Mouse (Mus musculus) brown adipose tissue, adult 24 weeks (tissue): ENCODE measurements around the gene Gba. TPM values are rescaled to one million over a fixed set of nuclear protein-coding genes. Genes with fewer than 3 reads are reported as not detected.

Source experiments
- H3K27ac ChIP-seq: fragments of 200-500 bp; replicated peaks from 2 replicates; pipeline ENCODE4 v1.5.1; 2012; ENCODE audit warnings: low read depth, mild to moderate bottlenecking, low read length
- H3K4me1 ChIP-seq: fragments of 200-500 bp; 2 replicates; pipeline ENCODE4 v1.6.1; 2012; ENCODE audit warnings: low read length, mixed read lengths; ENCODE audit not compliant: control insufficient read depth, insufficient read depth, insufficient read length
- H3K4me3 ChIP-seq: fragments of 200-500 bp; 2 replicates; pipeline ENCODE4 v1.5.1; 2012; ENCODE audit warnings: low read depth, mild to moderate bottlenecking, low read length, moderate library complexity; ENCODE audit not compliant: insufficient read depth
- polyA plus RNA-seq: library from polyadenylated mRNA; stranded (reverse); fragments of >200 nt; gene quantifications from 2 replicates; pipeline ENCODE4 v1.2.4, GENCODE M21; 2012; ENCODE audit not compliant: missing spikeins, insufficient read depth, insufficient read length

The Gba gene
- polyA plus RNA-seq, 1 experiment, result 18.2 TPM

DNA sequence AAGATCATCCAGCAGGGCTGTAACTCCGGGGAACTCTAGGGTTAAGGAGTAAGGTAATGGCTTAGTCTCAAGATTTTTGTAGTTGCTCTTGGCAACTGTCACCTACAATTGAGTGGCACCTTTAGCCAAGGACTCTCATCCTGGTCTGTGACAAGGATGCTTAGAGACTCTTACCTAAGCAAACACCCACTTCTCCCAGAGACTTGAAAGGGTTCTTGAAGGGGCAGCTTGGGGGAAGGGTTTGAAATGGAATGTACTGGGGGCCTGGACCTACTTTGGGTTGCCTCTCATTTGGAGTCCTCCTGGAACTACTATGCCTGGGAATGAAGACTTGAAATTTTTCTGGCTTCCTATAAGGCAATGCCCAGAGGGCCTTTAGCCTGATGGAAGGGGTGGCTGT is 15.5 kb downstream of the Gba start:
- H3K27ac ChIP-seq, result no peak overlapping the region
- H3K4me1 ChIP-seq, result no peaks in the 10 kb centered on the region

GRCm38 (mm10) chr3:89219546-89219945 is 16.8 kb downstream of the Gba start:
- Histone ChIP-seq H3K27ac (no peak overlapping the region), H3K4me1 (no peaks in the 10 kb centered on the region), H3K4me3 (no peak overlapping the region)

More for the DNA sequence above, 15.5 kb downstream of the Gba start:
- no peak overlapping the region for H3K4me3 ChIP-seq

GRCm38 (mm10) chr3:89221167-89221566 is 18.4 kb downstream of the Gba start:
- Histone ChIP-seq H3K4me1 (no peaks in the 10 kb centered on the region), H3K4me3 (no peak overlapping the region), H3K27ac (no peak overlapping the region)

DNA sequence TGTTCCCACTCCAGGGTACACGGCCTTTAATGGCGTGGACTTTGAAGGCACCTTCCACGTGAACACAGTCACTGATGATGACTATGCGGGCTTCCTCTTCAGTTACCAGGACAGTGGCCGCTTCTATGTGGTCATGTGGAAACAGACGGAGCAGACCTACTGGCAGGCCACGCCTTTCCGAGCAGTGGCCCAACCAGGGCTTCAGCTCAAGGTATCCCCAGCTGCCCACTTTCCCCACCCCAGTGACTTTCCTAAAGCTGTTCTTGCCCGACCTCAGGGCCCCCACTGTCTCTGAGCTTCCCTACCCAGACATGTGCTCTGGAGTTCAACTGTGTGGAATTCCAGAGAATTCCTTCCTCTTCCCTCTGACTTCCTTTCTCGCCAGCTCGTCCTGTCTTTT is 22.1 kb downstream of the Gba start:
- 0 out of 2 replicates have a peak, but pooled peaks cover 3% of the 10 kb centered on the region for H3K4me1 ChIP-seq
- no peak overlapping the region for H3K4me3 ChIP-seq
- H3K27ac ChIP-seq, result no peak overlapping the region

- H3K4me1 ChIP-seq, result 0 out of 2 replicates have a peak, but pooled peaks cover 3% of the 10 kb centered on the region
- H3K27ac ChIP-seq, result no peak overlapping the region
- no peak overlapping the region for H3K4me3 ChIP-seq
Observed at GRCm38 (mm10) chr3:89225321-89225815, 22.6 kb downstream of the Gba start.

- no peak overlapping the region for H3K27ac ChIP-seq
- H3K4me3 ChIP-seq, result no peak overlapping the region
- 0 out of 2 replicates have a peak, but pooled peaks cover 3% of the 10 kb centered on the region for H3K4me1 ChIP-seq
Observed at GRCm38 (mm10) chr3:89225918-89226317, 23.2 kb downstream of the Gba start.

DNA sequence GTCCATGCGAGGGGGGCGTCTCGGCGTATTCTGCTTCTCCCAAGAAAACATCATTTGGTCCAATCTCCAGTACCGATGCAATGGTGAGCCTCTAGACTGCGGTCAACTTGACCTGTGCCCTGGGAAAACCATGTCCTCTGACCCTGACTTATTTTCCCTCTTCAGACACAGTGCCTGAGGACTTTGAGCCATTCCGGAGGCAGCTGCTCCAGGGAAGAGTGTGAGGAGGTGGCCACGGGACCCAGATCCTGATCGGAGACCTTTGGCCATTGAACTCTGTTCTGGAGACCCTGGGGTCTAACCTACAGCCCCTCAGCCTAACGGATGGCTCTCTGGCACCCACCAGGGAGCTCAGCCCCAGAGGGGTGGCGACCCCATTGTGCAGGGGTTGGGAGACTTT is 23.6 kb downstream of the Gba start:
- Histone ChIP-seq H3K27ac (no peak overlapping the region), H3K4me3 (no peak overlapping the region), H3K4me1 (0 out of 2 replicates have a peak, but pooled peaks cover 3% of the 10 kb centered on the region)

- H3K27ac ChIP-seq, result 0 out of 2 replicates have a peak within 1 kb of the TSS, but pooled peaks have one; percentile 4
- H3K4me1 ChIP-seq, result 0 out of 2 replicates have a peak, but pooled peaks cover 3% of the 10 kb centered on the region
- peak within 1 kb of the TSS; percentile 48 for H3K4me3 ChIP-seq
Observed at GRCm38 (mm10) chr3:89226900-89227299, 24.2 kb downstream of the Gba start, which contains the start of gene Mtx1. TSS of gene Mtx1 (minus strand) at chr3:89227088.

- 0 out of 2 replicates have a peak, but pooled peaks cover 3% of the 10 kb centered on the region for H3K4me1 ChIP-seq
- H3K27ac ChIP-seq, result 0 out of 2 replicates have a peak overlapping the region, but pooled peaks have one; percentile 4
- H3K4me3 ChIP-seq, result peak overlapping the region; percentile 48
Observed at GRCm38 (mm10) chr3:89227307-89228179, 24.8 kb downstream of the Gba start.

DNA sequence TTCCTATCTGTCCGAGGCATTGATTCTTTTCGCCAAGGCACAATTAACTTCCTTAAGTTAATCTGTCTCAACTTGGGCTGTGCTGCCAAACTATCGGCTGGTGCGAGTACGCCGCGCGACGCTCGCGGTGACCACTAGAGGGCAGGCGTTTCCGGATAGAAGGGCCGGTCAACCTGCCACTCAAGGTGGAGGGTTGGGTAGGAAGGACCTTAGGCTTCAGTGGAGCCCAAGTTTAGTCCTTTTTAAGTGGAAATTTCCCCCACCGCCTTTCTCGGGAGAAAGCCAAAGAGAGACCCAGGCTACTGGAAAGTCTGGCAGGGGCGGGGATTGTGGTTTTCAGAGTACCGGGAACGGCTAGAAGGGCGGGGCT is 25.4 kb downstream of the Gba start:
- Histone ChIP-seq H3K4me1 (0 out of 2 replicates have a peak, but pooled peaks cover 3% of the 10 kb centered on the region), H3K4me3 (peak overlapping the region; percentile 77), H3K27ac (peak overlapping the region; percentile 73)

DNA sequence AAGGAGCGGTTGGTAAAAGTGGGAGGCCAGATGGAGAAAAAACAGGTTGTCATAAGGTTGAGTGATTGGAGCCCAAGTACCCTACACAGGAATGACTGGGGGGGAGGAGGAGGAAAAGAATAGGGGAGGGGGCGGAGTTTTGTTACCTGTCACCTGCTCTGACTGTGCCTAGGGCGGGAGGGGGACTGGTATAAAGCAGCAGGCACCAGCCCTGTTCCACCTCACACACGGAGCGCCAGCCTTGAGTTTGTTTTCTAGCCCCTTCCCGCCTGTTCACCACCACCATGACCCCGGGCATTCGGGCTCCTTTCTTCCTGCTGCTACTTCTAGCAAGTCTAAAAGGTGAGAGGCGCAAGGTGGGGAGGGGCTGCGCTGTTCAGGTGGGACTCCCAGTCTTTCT is 26.1 kb downstream of the Gba start, which contains the start of gene Muc1:
Gene Muc1 (plus strand): TSS at position 222 of the 400 bp plus-strand sequence.
- 0 out of 2 replicates have a peak, but pooled peaks cover 3% of the 10 kb centered on the region for H3K4me1 ChIP-seq
- H3K4me3 ChIP-seq, result peak within 1 kb of the TSS; percentile 77
- H3K27ac ChIP-seq, result peak within 1 kb of the TSS; percentile 73

GRCm38 (mm10) chr3:89229276-89229675 is 26.5 kb downstream of the Gba start:
- no peak overlapping the region for H3K27ac ChIP-seq
- H3K4me3 ChIP-seq, result no peak overlapping the region
- 0 out of 2 replicates have a peak, but pooled peaks cover 3% of the 10 kb centered on the region for H3K4me1 ChIP-seq

- Histone ChIP-seq H3K4me1 (0 out of 2 replicates have a peak, but pooled peaks cover 3% of the 10 kb centered on the region), H3K4me3 (no peak overlapping the region), H3K27ac (no peak overlapping the region)
Observed at GRCm38 (mm10) chr3:89230561-89230960, 27.8 kb downstream of the Gba start.

DNA sequence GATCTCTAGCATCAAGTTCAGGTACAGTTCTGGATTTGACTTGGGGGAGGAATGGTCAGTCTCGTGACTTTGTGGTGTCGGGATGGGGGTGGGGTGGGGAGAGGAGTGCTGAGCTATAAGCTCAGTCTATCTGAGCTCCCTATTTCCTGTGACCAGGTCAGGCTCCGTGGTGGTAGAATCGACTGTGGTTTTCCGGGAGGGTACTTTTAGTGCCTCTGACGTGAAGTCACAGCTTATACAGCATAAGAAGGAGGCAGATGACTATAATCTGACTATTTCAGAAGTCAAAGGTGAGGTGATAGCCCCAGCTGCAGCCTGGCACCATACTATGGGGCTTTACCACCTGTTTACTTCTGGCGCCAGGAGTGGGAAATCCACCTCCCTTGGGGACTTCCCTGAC is 28.6 kb downstream of the Gba start:
- Histone ChIP-seq H3K4me3 (no peak overlapping the region), H3K4me1 (0 out of 2 replicates have a peak, but pooled peaks cover 3% of the 10 kb centered on the region), H3K27ac (no peak overlapping the region)

DNA sequence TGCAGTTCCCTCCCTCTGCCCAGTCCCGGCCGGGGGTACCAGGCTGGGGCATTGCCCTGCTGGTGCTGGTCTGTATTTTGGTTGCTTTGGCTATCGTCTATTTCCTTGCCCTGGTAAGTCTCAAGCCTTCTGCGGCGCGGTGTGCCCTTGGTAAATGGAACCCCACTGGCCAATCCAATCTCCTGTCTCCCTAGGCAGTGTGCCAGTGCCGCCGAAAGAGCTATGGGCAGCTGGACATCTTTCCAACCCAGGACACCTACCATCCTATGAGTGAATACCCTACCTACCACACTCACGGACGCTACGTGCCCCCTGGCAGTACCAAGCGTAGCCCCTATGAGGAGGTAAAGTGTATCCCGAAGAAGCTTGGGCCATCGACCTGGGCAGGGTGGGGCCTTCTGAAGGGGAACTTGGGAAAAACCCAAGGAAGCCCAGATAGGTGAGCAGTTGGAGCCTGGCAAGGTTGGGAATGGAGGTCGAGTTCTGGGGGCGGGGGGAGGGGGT is 29.1 kb downstream of the Gba start:
- H3K4me3 ChIP-seq, result no peak overlapping the region

More for the DNA sequence above, 29.1 kb downstream of the Gba start:
- no peak overlapping the region for H3K27ac ChIP-seq
- H3K4me1 ChIP-seq, result 0 out of 2 replicates have a peak, but pooled peaks cover 3% of the 10 kb centered on the region
